Mouse (Mus musculus) heart, postnatal 0 days (tissue): ENCODE results near the gene B9d2. TPM values are rescaled to one million over a fixed set of nuclear protein-coding genes. Genes with fewer than 3 reads are reported as not detected.

ENCODE experiments used
- ATAC-seq: fragments of 200-750 bp; cut with Nextera tagmentation; 2 replicates; pipeline ENCODE4 v1.8.0; 2017; ENCODE audit warnings: low read depth, moderate number of reproducible peaks, moderate library complexity; ENCODE audit not compliant: insufficient read depth
- DNase-seq: peaks from one replicate; pipeline ENCODE4 v3.0.0-alpha.2; 2016; ENCODE audit warnings: low spot score
- H3K27ac ChIP-seq: fragments of 300-500 bp; sonication (generic); 2 replicates; pipeline ENCODE4 v1.5.1; 2014; ENCODE audit warnings: low read depth, mild to moderate bottlenecking
- H3K27me3 ChIP-seq: fragments of 300-500 bp; sonication (generic); 2 replicates; pipeline ENCODE4 v1.6.1; 2014; ENCODE audit warnings: low read length, mixed read lengths; ENCODE audit not compliant: control insufficient read depth, insufficient read depth
- H3K36me3 ChIP-seq: fragments of 300-500 bp; sonication (generic); replicated peaks from 2 replicates; pipeline ENCODE4 v1.6.1; 2014; ENCODE audit warnings: low read length, mixed read lengths; ENCODE audit not compliant: control insufficient read depth, insufficient read depth
- H3K4me1 ChIP-seq: fragments of 300-500 bp; sonication (generic); 2 replicates; pipeline ENCODE4 v1.6.1; 2014; ENCODE audit warnings: antibody characterized with exemption; ENCODE audit not compliant: control insufficient read depth, insufficient read depth
- H3K4me2 ChIP-seq: fragments of 300-500 bp; sonication (generic); 2 replicates; pipeline ENCODE4 v1.6.1; 2014; ENCODE audit warnings: low read depth, mild to moderate bottlenecking, low read length, moderate library complexity
- H3K4me3 ChIP-seq: fragments of 300-500 bp; sonication (generic); 2 replicates; pipeline ENCODE4 v1.5.1; 2014; ENCODE audit warnings: low read depth, low read length
- H3K9ac ChIP-seq: fragments of 300-500 bp; sonication (generic); replicated peaks from 2 replicates; pipeline ENCODE4 v1.6.1; 2014; ENCODE audit warnings: low read depth, low read length, mixed read lengths
- H3K9me3 ChIP-seq: fragments of 300-500 bp; sonication (generic); replicated peaks from 2 replicates; pipeline ENCODE4 v1.6.1; 2016; ENCODE audit warnings: low read length; ENCODE audit not compliant: control insufficient read depth
- CTCF ChIP-seq: IDR thresholded peaks from 2 replicates; pipeline ENCODE4 v1.5.1; 2016; ENCODE audit warnings: antibody characterized with exemption, control low read depth, low read depth
- EP300 ChIP-seq: IDR thresholded peaks from 2 replicates; pipeline ENCODE4 v1.6.1; 2016; ENCODE audit warnings: antibody characterized with exemption, low read depth
- WGBS: fragments of 180-500 bp; shearing (Covaris S2); extraction: QIAGEN DNeasy Blood & Tissue Kit; methylation state at CpG from one replicate; pipeline ENCODE4 v1.1.7; 2014; 5-methylcytosine and 5-hydroxymethylcytosine counted together
- polyA plus RNA-seq: library from polyadenylated mRNA; unstranded; fragments of >200 nt; fragmentation: Nextera tagmentation; extraction: Ambion mirVana; gene quantifications from 2 replicates; pipeline ENCODE4 v1.2.1, GENCODE M21; 2015
- total RNA-seq: library from RNA; depleted of rRNA; stranded (reverse); fragments of >200 nt; gene quantifications from 2 replicates; pipeline ENCODE4 v1.2.3, GENCODE M21; 2014; ENCODE audit warnings: low replicate concordance

The B9d2 gene
- total and polyA plus RNA-seq, 2 experiments from 2014 or later: 5.0 to 26.5 TPM

DNA sequence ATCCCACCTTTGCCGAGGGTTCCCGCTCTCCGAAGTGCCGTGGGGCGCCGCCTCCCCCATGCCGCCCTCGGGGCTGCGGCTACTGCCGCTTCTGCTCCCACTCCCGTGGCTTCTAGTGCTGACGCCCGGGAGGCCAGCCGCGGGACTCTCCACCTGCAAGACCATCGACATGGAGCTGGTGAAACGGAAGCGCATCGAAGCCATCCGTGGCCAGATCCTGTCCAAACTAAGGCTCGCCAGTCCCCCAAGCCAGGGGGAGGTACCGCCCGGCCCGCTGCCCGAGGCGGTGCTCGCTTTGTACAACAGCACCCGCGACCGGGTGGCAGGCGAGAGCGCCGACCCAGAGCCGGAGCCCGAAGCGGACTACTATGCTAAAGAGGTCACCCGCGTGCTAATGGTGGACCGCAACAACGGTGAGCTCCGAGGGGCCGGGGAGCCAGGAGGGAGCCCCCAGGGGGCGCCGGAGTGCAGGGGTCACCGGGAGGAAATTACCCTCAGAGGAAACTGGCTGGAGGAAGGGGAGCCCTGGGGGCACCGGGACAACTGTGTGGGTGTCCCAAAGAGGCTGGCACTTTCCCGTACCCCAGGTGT, 7.3 kb downstream of the B9d2 start:
- no peaks in the 10 kb centered on the region for H3K27me3 ChIP-seq
- H3K4me1 ChIP-seq: peaks cover 4% of the 10 kb centered on the region; the same call in 1 of the 2 replicates
- peak overlapping the region; percentile 71 for H3K9ac ChIP-seq
- H3K36me3 ChIP-seq: no peaks in the 10 kb centered on the region
- ATAC-seq (no peak), DNase-seq (peak; percentile 41)
- H3K4me3 ChIP-seq: peak overlapping the region; percentile 84
- no peaks in the 10 kb centered on the region for H3K9me3 ChIP-seq
- TF ChIP-seq EP300 (no peak), CTCF (peak; percentile 15)
- peak overlapping the region; percentile 87 for H3K27ac ChIP-seq
- WGBS: under 1% methylated on average over 47 of the region's 47 CpGs
- H3K4me2 ChIP-seq: peak overlapping the region; percentile 79

DNA sequence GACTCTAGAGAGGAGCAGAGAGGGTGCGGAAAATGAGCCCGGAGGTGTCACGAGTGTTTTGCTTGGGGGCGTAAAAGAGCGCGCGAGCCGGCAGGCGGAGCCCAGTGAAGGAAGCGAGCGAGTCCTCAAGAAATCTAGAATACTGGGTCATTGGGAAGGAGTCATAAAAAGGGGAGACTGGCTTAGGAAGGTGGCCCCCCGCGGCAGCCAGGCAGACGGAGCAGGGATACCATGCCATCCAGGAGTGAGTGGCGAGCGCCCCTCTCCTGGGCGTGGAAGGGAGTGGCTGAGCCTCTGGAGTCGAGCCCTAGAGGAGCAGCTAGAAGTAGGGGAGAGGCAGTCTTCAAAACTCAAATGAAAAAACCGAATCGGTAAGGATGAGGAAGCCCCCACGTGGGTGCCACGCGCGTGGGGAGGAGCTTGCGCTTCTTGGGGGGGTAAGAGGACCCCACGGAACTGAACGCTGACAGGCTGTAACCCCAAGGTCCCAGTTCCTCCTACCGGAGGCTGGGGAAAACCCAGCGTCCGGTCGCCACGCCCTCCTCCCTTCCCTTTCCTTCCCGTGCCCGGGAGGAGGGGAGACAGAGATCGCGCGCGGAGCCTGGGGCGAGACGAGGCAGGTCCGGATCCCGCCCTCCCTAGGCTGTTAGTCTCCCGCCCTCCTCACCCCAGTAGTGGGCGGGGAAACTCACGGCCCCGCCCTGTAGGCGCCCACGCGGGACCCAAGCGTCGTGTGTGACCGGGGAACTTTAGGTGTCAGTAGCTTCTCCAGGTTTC, 8.4 kb downstream of the B9d2 start:
- Histone ChIP-seq H3K9ac (peak overlapping the region; percentile 71), H3K9me3 (no peaks in the 10 kb centered on the region), H3K4me3 (peak overlapping the region; percentile 84), H3K36me3 (0 out of 2 replicates have a peak, but pooled peaks cover 4% of the 10 kb centered on the region), H3K27ac (peak overlapping the region; percentile 87), H3K4me1 (peaks cover 4% of the 10 kb centered on the region; the same call in 1 of the 2 replicates), H3K4me2 (peak overlapping the region; percentile 79), H3K27me3 (no peaks in the 10 kb centered on the region)
- DNase-seq (peak; percentile 73), ATAC-seq (peak; percentile 74)
- TF ChIP-seq CTCF (no peak), EP300 (peak; percentile 32; the same call in 1 of the 2 replicates)
- WGBS: 1% methylated on average over 37 of the region's 52 CpGs

DNA sequence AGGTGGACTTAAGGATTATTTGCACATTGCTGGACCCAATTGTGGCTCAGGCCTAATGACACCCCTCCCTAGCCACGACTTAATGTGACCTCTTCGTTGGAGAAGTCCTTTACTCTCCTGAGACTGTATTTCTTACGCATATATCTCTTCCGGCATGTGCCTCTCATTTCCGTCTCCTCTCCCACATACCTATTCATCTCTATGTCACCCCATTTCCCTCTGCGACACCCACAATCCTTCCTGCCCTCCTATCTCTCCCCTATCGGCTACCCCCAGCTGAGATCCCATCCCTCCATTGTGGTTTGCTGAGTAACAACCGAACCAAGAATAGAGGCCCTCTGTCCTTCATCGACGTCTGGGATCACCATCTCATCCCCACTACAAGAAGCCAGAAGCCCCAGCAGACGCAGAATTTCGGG, 9.0 kb downstream of the B9d2 start:
- Histone ChIP-seq H3K27ac (peak overlapping the region; percentile 87), H3K9me3 (no peaks in the 10 kb centered on the region), H3K27me3 (no peaks in the 10 kb centered on the region), H3K36me3 (peaks cover 8% of the 10 kb centered on the region; the same call in 1 of the 2 replicates), H3K4me2 (peak overlapping the region; percentile 79), H3K4me1 (peaks cover 4% of the 10 kb centered on the region; the same call in 1 of the 2 replicates), H3K4me3 (peak overlapping the region; percentile 84), H3K9ac (0 out of 2 replicates have a peak overlapping the region, but pooled peaks have one; percentile 71)
- ATAC-seq (peak; percentile 2; the same call in 1 of the 2 replicates), DNase-seq (peak; percentile 37)
- WGBS: 8% methylated on average over 12 of the region's 12 CpGs
- TF ChIP-seq EP300 (peak; percentile 3; the same call in 1 of the 2 replicates), CTCF (no peak)

DNA sequence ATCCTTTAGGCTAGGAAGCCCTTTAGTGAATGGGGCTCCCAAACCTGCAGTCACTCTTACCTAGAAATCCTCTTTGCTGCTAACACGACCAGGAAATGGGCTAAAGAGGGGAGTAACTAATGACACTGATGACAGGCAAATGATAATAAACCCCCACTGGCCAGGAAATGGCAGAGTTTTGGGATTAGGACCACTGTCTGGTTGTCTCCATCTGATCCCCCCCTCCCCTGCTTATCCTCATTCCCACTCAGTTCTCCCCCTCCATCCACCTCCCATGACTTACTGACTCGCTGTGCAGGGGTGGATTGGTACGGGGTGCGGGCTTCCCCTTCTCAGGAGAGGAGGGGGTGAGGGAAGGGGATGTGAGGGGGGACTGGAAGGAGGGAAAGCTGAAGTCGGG, 9.5 kb downstream of the B9d2 start:
- ATAC-seq: no peak
- no peak overlapping the region for H3K9ac ChIP-seq
- H3K4me1 ChIP-seq: peaks cover 4% of the 10 kb centered on the region; the same call in 1 of the 2 replicates
- 34% methylated on average over 5 of the region's 5 CpGs for WGBS
- TF ChIP-seq CTCF: no peak
- no peak for TF ChIP-seq EP300
- H3K36me3 ChIP-seq: peaks cover 8% of the 10 kb centered on the region; the same call in 1 of the 2 replicates
- peak overlapping the region; percentile 79 for H3K4me2 ChIP-seq
- no peak for DNase-seq
- no peaks in the 10 kb centered on the region for H3K27me3 ChIP-seq
- H3K9me3 ChIP-seq: no peaks in the 10 kb centered on the region
- H3K4me3 ChIP-seq: peak overlapping the region; percentile 84
- H3K27ac ChIP-seq: peak overlapping the region; percentile 87; the same call in 1 of the 2 replicates

DNA sequence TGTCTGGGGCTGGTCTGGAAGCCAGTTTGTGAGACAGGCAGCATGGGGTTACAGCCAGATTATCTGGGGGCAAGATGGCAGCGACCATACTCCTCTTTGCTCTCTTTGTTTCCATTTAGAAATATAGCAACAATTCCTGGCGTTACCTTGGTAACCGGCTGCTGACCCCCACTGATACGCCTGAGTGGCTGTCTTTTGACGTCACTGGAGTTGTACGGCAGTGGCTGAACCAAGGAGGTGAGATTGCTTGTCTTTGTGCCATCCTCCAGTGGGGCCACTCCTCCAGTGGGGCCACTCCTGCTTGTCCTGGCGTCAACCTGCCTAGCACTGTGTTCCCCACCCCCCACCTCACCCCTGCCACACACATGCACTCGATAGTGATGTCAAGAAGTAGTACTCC, 13.5 kb downstream of the B9d2 start:
- ATAC-seq (no peak), DNase-seq (no peak)
- TF ChIP-seq CTCF (no peak), EP300 (no peak)
- Histone ChIP-seq H3K9ac (no peak overlapping the region), H3K4me2 (no peak overlapping the region), H3K4me1 (no peaks in the 10 kb centered on the region; the same call in 1 of the 2 replicates), H3K36me3 (peaks cover 35% of the 10 kb centered on the region), H3K4me3 (no peak overlapping the region), H3K27me3 (no peaks in the 10 kb centered on the region), H3K27ac (no peak overlapping the region), H3K9me3 (no peaks in the 10 kb centered on the region)
- WGBS: 67% methylated on average over 8 of the region's 8 CpGs
